Mouse (Mus musculus) hindbrain, postnatal 0 days (tissue): ENCODE measurements at regions not wholly inside any gene's neighbourhood (a gene's known extent, or its start where the extent isn't known, plus 50 kb on each side); places are given as distances from the start of the nearest gene placed in this dataset.
"Not testable (repeated sequence)": the region's sequence is repeated elsewhere in the genome, so short reads cannot be mapped to it uniquely, and the experiment has no call there.

Experiments used
- ATAC-seq: fragments of 200-750 bp; cut with Nextera tagmentation; 2 replicates; pipeline ENCODE4 v1.8.0; 2017; ENCODE audit warnings: mild to moderate bottlenecking, moderate TSS enrichment, moderate library complexity
- DNase-seq: peaks from one replicate; pipeline ENCODE4 v3.0.0-alpha.2; 2015; ENCODE audit warnings: low spot score
- H3K27ac ChIP-seq: fragments of 300-500 bp; sonication (generic); 2 replicates; pipeline ENCODE4 v1.5.1; 2014; ENCODE audit warnings: mild to moderate bottlenecking
- H3K27me3 ChIP-seq: fragments of 300-500 bp; sonication (generic); 2 replicates; pipeline ENCODE4 v1.6.1; 2014; ENCODE audit warnings: low read length, mixed read lengths; ENCODE audit not compliant: insufficient read depth
- H3K36me3 ChIP-seq: fragments of 300-500 bp; sonication (generic); 2 replicates; pipeline ENCODE4 v1.6.1; 2014; ENCODE audit warnings: low read length, mixed read lengths; ENCODE audit not compliant: insufficient read depth
- H3K4me1 ChIP-seq: fragments of 300-500 bp; sonication (generic); 2 replicates; pipeline ENCODE4 v1.6.1; 2014; ENCODE audit warnings: antibody characterized with exemption, low read length, mixed read lengths; ENCODE audit not compliant: insufficient read depth
- H3K4me2 ChIP-seq: fragments of 300-500 bp; sonication (generic); 2 replicates; pipeline ENCODE4 v1.6.1; 2014; ENCODE audit warnings: low read depth, mild to moderate bottlenecking, low read length, moderate library complexity, mixed read lengths
- H3K4me3 ChIP-seq: fragments of 300-500 bp; sonication (generic); 2 replicates; pipeline ENCODE4 v1.5.1; 2014; ENCODE audit warnings: low read length
- H3K9ac ChIP-seq: fragments of 300-500 bp; sonication (generic); replicated peaks from 2 replicates; pipeline ENCODE4 v1.6.1; 2014; ENCODE audit warnings: mild to moderate bottlenecking, low read length, moderate library complexity, mixed read lengths
- H3K9me3 ChIP-seq: fragments of 300-500 bp; sonication (generic); 2 replicates; pipeline ENCODE4 v1.6.1; 2016; ENCODE audit warnings: low read length, mixed read lengths
- CTCF ChIP-seq: IDR thresholded peaks from 2 replicates; pipeline ENCODE4 v1.5.1; 2016; ENCODE audit warnings: antibody characterized with exemption, control low read depth, low read depth
- WGBS: fragments of 180-500 bp; shearing (Covaris S2); extraction: QIAGEN DNeasy Blood & Tissue Kit; methylation state at CpG from one replicate; pipeline ENCODE4 v1.1.7; 2014; 5-methylcytosine and 5-hydroxymethylcytosine counted together

DNA sequence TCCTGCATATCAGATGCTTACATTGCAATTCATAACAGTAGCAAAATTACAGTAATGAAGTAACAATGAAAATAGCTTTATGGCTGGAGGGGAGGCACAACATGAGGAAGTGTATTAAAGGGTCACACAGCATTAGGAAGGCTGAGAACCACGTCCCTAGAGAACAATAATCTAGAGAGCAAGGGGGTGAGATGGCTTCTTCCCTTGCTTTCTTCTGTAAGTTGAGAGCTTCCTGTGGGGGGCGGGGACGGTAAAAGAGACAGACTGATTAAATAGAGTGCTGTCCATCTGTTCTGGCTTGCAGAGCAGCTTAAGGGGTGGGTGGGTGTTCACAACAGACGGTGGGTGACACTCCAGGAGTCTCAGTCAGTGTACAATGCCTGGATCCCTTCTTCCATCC lies 68.2 kb upstream of the Lrpprc start:
- Histone ChIP-seq H3K4me3 (no peak overlapping the region), H3K27ac (no peak overlapping the region), H3K9ac (no peak overlapping the region), H3K4me1 (no peaks in the 10 kb centered on the region), H3K27me3 (no peaks in the 10 kb centered on the region), H3K9me3 (no peaks in the 10 kb centered on the region), H3K36me3 (no peaks in the 10 kb centered on the region), H3K4me2 (no peak overlapping the region)
- DNase-seq (no peak), ATAC-seq (no peak)
- no peak for TF ChIP-seq CTCF
- 41% methylated on average over 4 of the region's 4 CpGs for WGBS

- no peak for ATAC-seq
These were observed 69.3 kb upstream of the Lrpprc start for GRCm38 (mm10) chr17:84859916-84860315.

DNA sequence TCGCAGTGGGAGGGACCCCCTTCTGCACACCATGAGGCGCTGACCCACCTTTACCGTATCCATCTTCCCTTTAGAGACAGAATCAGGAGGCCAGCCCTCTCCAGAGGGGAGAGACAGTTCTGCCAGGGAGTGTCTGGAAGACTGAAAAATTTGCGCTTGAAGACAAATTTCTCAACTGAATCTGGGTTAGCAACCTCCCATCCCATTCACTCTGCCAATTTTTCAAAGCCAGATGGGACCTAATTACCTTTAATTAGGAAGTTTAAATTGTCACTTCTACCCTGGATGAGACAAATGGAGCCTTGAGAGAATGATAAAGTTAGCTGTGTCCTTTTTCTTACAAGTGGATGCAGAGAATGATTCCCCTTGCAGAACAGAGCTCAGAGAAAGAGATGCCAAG lies 70.2 kb upstream of the Lrpprc start:
- DNase-seq, result no peak
- no peaks in the 10 kb centered on the region for H3K9me3 ChIP-seq
- WGBS, result 74% methylated on average over 4 of the region's 4 CpGs
- H3K4me3 ChIP-seq, result no peak overlapping the region
- H3K27me3 ChIP-seq, result no peaks in the 10 kb centered on the region
- H3K4me1 ChIP-seq, result no peaks in the 10 kb centered on the region
- H3K27ac ChIP-seq, result no peak overlapping the region
- no peak for ATAC-seq
- no peak overlapping the region for H3K4me2 ChIP-seq
- no peaks in the 10 kb centered on the region for H3K36me3 ChIP-seq
- no peak overlapping the region for H3K9ac ChIP-seq
- TF ChIP-seq CTCF, result no peak

More at GRCm38 (mm10) chr17:84859916-84860315, 69.3 kb upstream of the Lrpprc start:
- Histone ChIP-seq H3K36me3 (no peaks in the 10 kb centered on the region), H3K27me3 (no peaks in the 10 kb centered on the region), H3K4me1 (no peaks in the 10 kb centered on the region), H3K4me3 (no peak overlapping the region), H3K9ac (no peak overlapping the region), H3K9me3 (no peaks in the 10 kb centered on the region), H3K4me2 (no peak overlapping the region), H3K27ac (no peak overlapping the region)
- TF ChIP-seq CTCF, result no peak
- DNase-seq, result no peak
- 76% methylated on average over 8 of the region's 8 CpGs for WGBS

DNA sequence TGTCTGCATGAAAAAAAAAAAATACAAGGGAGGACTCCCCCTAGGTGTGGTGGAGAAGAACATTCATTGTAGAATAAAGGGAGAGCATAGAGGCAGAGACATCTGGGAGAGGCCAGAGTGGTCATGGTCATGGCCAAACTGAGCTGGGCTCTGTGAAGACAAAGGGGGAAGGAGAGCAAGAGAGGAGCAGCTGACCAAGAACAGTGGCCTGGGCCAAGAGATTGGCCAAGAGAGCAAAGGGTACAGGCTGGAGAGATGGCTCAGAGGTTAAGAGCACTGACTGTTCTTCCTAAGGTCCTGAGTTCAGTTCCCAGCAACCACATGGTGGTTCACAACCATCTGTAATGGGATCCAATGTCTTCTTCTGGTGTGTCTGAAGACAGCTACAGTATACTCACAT lies 73.6 kb upstream of the Lrpprc start:
- H3K27ac ChIP-seq, H3K9me3 ChIP-seq, H3K4me1 ChIP-seq, H3K36me3 ChIP-seq, H3K27me3 ChIP-seq, H3K9ac ChIP-seq, ATAC-seq, H3K4me2 ChIP-seq, H3K4me3 ChIP-seq, DNase-seq: not testable (repeated sequence)

- Histone ChIP-seq H3K4me2 (no peak overlapping the region), H3K4me1 (no peaks in the 10 kb centered on the region), H3K4me3 (no peak overlapping the region), H3K9ac (no peak overlapping the region), H3K27me3 (no peaks in the 10 kb centered on the region), H3K9me3 (no peaks in the 10 kb centered on the region), H3K36me3 (no peaks in the 10 kb centered on the region), H3K27ac (no peak overlapping the region)
- no peak for ATAC-seq
- no peak for DNase-seq
- no peak for TF ChIP-seq CTCF
- 40% methylated on average over 2 of the region's 2 CpGs for WGBS
These were observed 74.6 kb upstream of the Lrpprc start for GRCm38 (mm10) chr17:84865158-84865557.

DNA sequence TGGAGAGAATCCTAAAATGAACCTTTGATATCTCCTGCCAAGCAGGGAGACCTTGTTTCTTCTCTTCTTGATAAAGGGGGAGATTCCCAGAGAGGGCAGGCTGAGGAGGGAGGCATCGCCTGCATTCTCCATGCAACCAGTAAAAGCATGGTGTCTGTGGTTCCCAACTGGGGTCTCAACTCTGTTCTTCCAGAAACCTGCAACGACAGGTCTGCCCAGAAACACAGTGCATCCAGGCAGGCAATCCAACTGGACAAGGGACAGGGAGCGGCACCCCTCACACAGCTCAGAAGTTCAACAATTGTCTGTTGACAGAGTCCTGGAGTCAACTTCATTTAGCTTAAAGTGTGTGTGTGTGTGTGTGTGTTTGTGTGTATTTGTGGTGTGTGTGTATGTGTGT lies 75.0 kb upstream of the Lrpprc start:
- no peak for DNase-seq

DNA sequence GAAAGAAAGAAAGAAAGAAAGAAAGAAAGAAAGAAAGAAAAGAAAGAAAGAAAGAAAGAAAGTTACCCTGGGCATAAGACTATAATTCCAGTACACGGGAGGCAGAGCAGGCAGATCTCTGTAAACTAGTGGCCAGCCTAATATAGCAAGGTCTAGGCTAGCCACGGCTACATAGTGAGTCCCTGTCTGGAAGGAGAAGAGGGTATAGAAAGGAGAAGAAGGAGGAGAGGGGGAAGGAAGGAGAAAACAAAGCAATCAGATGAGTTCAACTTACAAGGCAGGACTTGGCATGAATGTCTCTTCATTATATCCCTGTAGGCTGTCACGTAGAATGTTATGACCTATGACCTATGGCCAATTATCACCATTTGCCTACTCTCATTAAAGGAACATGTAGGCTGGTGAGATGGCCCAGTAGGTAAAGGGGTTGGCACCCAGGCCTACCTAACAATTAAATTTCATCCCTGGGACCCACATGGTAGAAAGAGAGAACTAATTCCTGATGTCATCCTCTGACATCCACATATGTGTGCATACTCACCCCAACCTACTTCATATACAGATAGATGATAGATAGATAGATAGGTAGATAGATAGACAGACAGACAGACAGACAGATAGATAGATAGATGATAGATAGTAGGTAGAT lies 78.6 kb upstream of the Lrpprc start:
- H3K27me3 ChIP-seq, result no peaks in the 10 kb centered on the region
- TF ChIP-seq CTCF, result no peak
- 80% methylated on average over 3 of the region's 3 CpGs for whole genome bisulfite sequencing
- H3K4me3 ChIP-seq, result no peak overlapping the region
- DNase-seq (no peak), ATAC-seq (no peak)
- no peak overlapping the region for H3K9ac ChIP-seq
- no peak overlapping the region for H3K27ac ChIP-seq
- no peaks in the 10 kb centered on the region for H3K9me3 ChIP-seq
- H3K4me1 ChIP-seq, result no peaks in the 10 kb centered on the region
- no peak overlapping the region for H3K4me2 ChIP-seq
- H3K36me3 ChIP-seq, result no peaks in the 10 kb centered on the region

More for the DNA sequence above, 75.0 kb upstream of the Lrpprc start:
- 65% methylated on average over 3 of the region's 3 CpGs for WGBS
- Histone ChIP-seq H3K36me3 (no peaks in the 10 kb centered on the region), H3K27me3 (no peaks in the 10 kb centered on the region), H3K4me2 (no peak overlapping the region), H3K4me1 (no peaks in the 10 kb centered on the region), H3K9ac (no peak overlapping the region), H3K27ac (no peak overlapping the region), H3K4me3 (no peak overlapping the region), H3K9me3 (no peaks in the 10 kb centered on the region)
- TF ChIP-seq CTCF, result no peak
- ATAC-seq, result no peak
